Comparison of ENCODE assay signal across 8 mouse cellular contexts in genomic region chr7:110059092-110059785, GRCm38 (mm10). TPM values are rescaled to one million over a fixed set of nuclear protein-coding genes. Genes with fewer than 3 reads are reported as not detected.
DNase-seq lines count a peak whose midpoint lies in the region; ATAC-seq lines count a peak whose summit lies in the region.

No protein-coding gene starts in this region.

- no peak overlapping the region for H3K9ac ChIP-seq in midbrain, embryonic 15.5 days

- peaks cover 17% of the 10 kb centered on the region for H3K4me1 ChIP-seq in midbrain, embryonic 15.5 days

- no peak for ATAC-seq in midbrain, embryonic 15.5 days (replicated peaks)
- ATAC-seq in activated CD4-positive, CD25-positive, alpha-beta regulatory T cell, adult 4 months: no peak

- no peak overlapping the region for H3K4me3 ChIP-seq in midbrain, embryonic 15.5 days

- peak overlapping the region; percentile 62; the same call in 1 of the 2 replicates for H3K4me2 ChIP-seq in midbrain, embryonic 15.5 days

- peaks cover 6% of the 10 kb centered on the region; the same call in 1 of the 2 replicates for H3K36me3 ChIP-seq in midbrain, embryonic 15.5 days (replicated peaks)

- no peaks in the 10 kb centered on the region for H3K27me3 ChIP-seq in midbrain, embryonic 15.5 days (replicated peaks)

- peak overlapping the region; percentile 55; the same call in 1 of the 2 replicates for H3K27ac ChIP-seq in midbrain, embryonic 15.5 days

- DNase-seq in gastrocnemius, postnatal 10 days: peak; percentile 14
- DNase-seq in gastrocnemius, adult 18-20 months (ENCODE audit: low spot score): no peak
- peak; percentile 24 to 70 for DNase-seq in spleen, postnatal 4 days (ENCODE audit: low spot score in 2 of 2)
- no peak for DNase-seq in spleen, postnatal 14 days (ENCODE audit: low spot score in 2 of 2)
- peak; percentile 53 for DNase-seq in forelimb bud, embryonic 11.5 days (ENCODE audit: low read depth, low spot score)
- DNase-seq in ovary, adult 18-20 months (ENCODE audit: low spot score): no peak

- WGBS in midbrain, embryonic 15.5 days: 85% methylated on average over 12 of the region's 12 CpGs

- H3K9me3 ChIP-seq in midbrain, embryonic 15.5 days: no peaks in the 10 kb centered on the region

RNA-seq across cellular contexts. Expression of gene Zfp143, which starts 1.8 kb away (rescaled TPM):
- 1 to 10 TPM; 7.4 to 7.8 TPM for total RNA-seq in gastrocnemius, postnatal 10 days (2021)
- total RNA-seq in gastrocnemius, adult 18-20 months (2021): 1 to 10 TPM; 8.3 to 8.6 TPM
- 16.2 and 16.7 TPM in 2 replicates for polyA plus RNA-seq in midbrain, embryonic 15.5 days (2015; fragmentation: Nextera tagmentation; extraction: Ambion mirVana)
- polyA plus RNA-seq in activated CD4-positive, CD25-positive, alpha-beta regulatory T cell, adult 4 months (2017; shearing (Covaris generic)): 10 to 100 TPM; 35.2 to 36.1 TPM

RNA-seq across cellular contexts. Expression of gene Ipo7, which starts 41.2 kb away (rescaled TPM):
- total RNA-seq in gastrocnemius, postnatal 10 days (2021): 10 to 100 TPM; 70.7 to 72.6 TPM
- total RNA-seq in gastrocnemius, adult 18-20 months (2021): 10 to 100 TPM; 88.3 to 92.0 TPM
- polyA plus RNA-seq in midbrain, embryonic 15.5 days (2015; fragmentation: Nextera tagmentation; extraction: Ambion mirVana): 40.3 and 43.1 TPM in 2 replicates
- 10 to 100 TPM; 26.5 to 31.4 TPM for polyA plus RNA-seq in activated CD4-positive, CD25-positive, alpha-beta regulatory T cell, adult 4 months (2017; shearing (Covaris generic))

Comparison
In these comparisons a context has a peak if more than half of its experiments do, and no peak if none do; other contexts are left out.
1. DNase-seq: peak in gastrocnemius, postnatal 10 days (single experiment), spleen, postnatal 4 days (2 of 2) and forelimb bud, embryonic 11.5 days (single experiment); none in gastrocnemius, adult 18-20 months (single experiment), spleen, postnatal 14 days (0 of 2) and ovary, adult 18-20 months (single experiment).